Mouse (Mus musculus) v-Abl transformed pro-B cells (cell line): ENCODE results near the gene Tbrg4.

Experiments
- in situ Hi-C, 2 experiments: fragments of 400-800 bp; cut with MboI; formaldehyde crosslinking; loops; one replicate each; pipeline ENCODE4 v1.15.1; 2025; ENCODE audit not compliant: unreplicated experiment in 2 of 2

Gene Tbrg4

GRCm38 (mm10) chr11:6625478-6626387, at the start of gene Tbrg4:
Gene Tbrg4 (minus strand): TSS chr11:6626067.
- in situ Hi-C loops: loop anchor here (10.0 to 25.0 kb wide), 2 partner anchors 431 to 638 kb away; no protein-coding TSS in a partner anchor

- in situ Hi-C loops: no loop called here
Observed at GRCm38 (mm10) chr11:6675402-6675801, 49.5 kb upstream of the Tbrg4 start.

GRCm38 (mm10) chr11:6674701-6675100, 48.8 kb upstream of the Tbrg4 start:
- in situ Hi-C loops: loop anchor here (25.0 kb wide), 1 partner anchor 1563 kb away; no protein-coding TSS in a partner anchor

- in situ Hi-C loops: loop anchor here (25.0 kb wide), 1 partner anchor 1566 kb away; no protein-coding TSS in a partner anchor
Observed at GRCm38 (mm10) chr11:6670826-6671225, 45.0 kb upstream of the Tbrg4 start.

- in situ Hi-C loops: loop anchor here (25.0 kb wide), 1 partner anchor 1567 kb away; no protein-coding TSS in a partner anchor
Observed at GRCm38 (mm10) chr11:6670044-6670443, 44.2 kb upstream of the Tbrg4 start.

GRCm38 (mm10) chr11:6669041-6669440, 43.2 kb upstream of the Tbrg4 start:
- in situ Hi-C loops: loop anchor here (10.0 to 25.0 kb wide), 2 partner anchors 96 to 1568 kb away; no protein-coding TSS in a partner anchor

GRCm38 (mm10) chr11:6666634-6667033, 40.8 kb upstream of the Tbrg4 start:
- in situ Hi-C loops: loop anchor here (10.0 to 25.0 kb wide), 2 partner anchors 98 to 1571 kb away; no protein-coding TSS in a partner anchor

- in situ Hi-C loops: loop anchor here (10.0 to 25.0 kb wide), 2 partner anchors 104 to 1576 kb away; no protein-coding TSS in a partner anchor
Observed at GRCm38 (mm10) chr11:6661206-6661605, 35.3 kb upstream of the Tbrg4 start.

- in situ Hi-C loops: loop anchor here (5.0 to 25.0 kb wide), 4 partner anchors 107 to 1867 kb away; no protein-coding TSS in a partner anchor
Observed at GRCm38 (mm10) chr11:6658271-6658670, 32.4 kb upstream of the Tbrg4 start, which contains the start of gene Ramp3. Gene Ramp3 (plus strand): TSS chr11:6658521.

GRCm38 (mm10) chr11:6654903-6655302, 29.0 kb upstream of the Tbrg4 start:
- in situ Hi-C loops: loop anchor here (5.0 to 25.0 kb wide), 6 partner anchors 110 to 1870 kb away; no protein-coding TSS in a partner anchor

GRCm38 (mm10) chr11:6652978-6653377, 27.1 kb upstream of the Tbrg4 start:
- in situ Hi-C loops: loop anchor here (5.0 to 25.0 kb wide), 5 partner anchors 112 to 1872 kb away; no protein-coding TSS in a partner anchor

- in situ Hi-C loops: loop anchor here (5.0 to 25.0 kb wide), 5 partner anchors 114 to 1874 kb away; no protein-coding TSS in a partner anchor
Observed at GRCm38 (mm10) chr11:6650519-6650918, 24.7 kb upstream of the Tbrg4 start.

- in situ Hi-C loops: loop anchor here (25.0 kb wide), 1 partner anchor 661 kb away; no protein-coding TSS in a partner anchor
Observed at GRCm38 (mm10) chr11:6647831-6648724, 22.2 kb upstream of the Tbrg4 start.

GRCm38 (mm10) chr11:6644566-6644965, 18.7 kb upstream of the Tbrg4 start:
- in situ Hi-C loops: loop anchor here (25.0 kb wide), 1 partner anchor 657 kb away; no protein-coding TSS in a partner anchor

- in situ Hi-C loops: loop anchor here (25.0 kb wide), 1 partner anchor 652 kb away; no protein-coding TSS in a partner anchor
Observed at GRCm38 (mm10) chr11:6639072-6639471, 13.2 kb upstream of the Tbrg4 start.

GRCm38 (mm10) chr11:6638537-6638936, 12.7 kb upstream of the Tbrg4 start, which contains the start of gene Wap:
Gene Wap (minus strand): TSS chr11:6638637.
- in situ Hi-C loops: loop anchor here (25.0 kb wide), 1 partner anchor 651 kb away; no protein-coding TSS in a partner anchor

GRCm38 (mm10) chr11:6636150-6636549, 10.3 kb upstream of the Tbrg4 start:
- in situ Hi-C loops: loop anchor here (25.0 kb wide), 1 partner anchor 649 kb away; no protein-coding TSS in a partner anchor

- in situ Hi-C loops: loop anchor here (5.0 to 25.0 kb wide), 3 partner anchors 102 to 642 kb away; no protein-coding TSS in a partner anchor
Observed at GRCm38 (mm10) chr11:6629655-6630054, 3.8 kb upstream of the Tbrg4 start.

GRCm38 (mm10) chr11:6628568-6628967, 2.7 kb upstream of the Tbrg4 start:
- in situ Hi-C loops: loop anchor here (10.0 to 25.0 kb wide), 2 partner anchors 434 to 641 kb away; no protein-coding TSS in a partner anchor
